Mouse (Mus musculus) cerebellum, adult 11 months (tissue): ENCODE results near the gene Olfr56.
"Not testable (repeated sequence)": the region's sequence is repeated elsewhere in the genome, so short reads cannot be mapped to it uniquely, and the experiment has no call there.

ENCODE experiments used
- DNase-seq: peaks from one replicate; pipeline ENCODE4 v3.0.0; 2022

Gene Olfr56

DNA sequence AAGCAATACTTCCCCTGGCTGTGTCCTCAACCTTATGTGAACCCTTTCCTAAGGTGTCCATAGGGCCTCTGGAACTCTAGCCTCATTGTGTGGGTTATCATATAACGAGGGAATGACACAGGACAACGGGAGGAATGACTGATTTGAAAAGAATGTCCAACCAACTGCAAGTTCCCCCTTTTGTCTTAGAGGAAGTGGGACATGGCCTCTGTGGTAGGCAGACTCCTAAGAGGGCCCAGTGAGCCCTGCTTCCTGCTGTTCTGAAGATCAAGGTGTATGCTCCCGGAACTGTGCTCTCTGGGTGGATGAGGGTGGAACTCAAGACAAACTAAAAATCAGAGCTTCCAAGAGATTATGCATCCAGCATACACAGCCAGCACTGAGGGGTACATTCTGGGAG, 81.4 kb downstream of the Olfr56 start:
- not testable (repeated sequence) for DNase-seq

DNA sequence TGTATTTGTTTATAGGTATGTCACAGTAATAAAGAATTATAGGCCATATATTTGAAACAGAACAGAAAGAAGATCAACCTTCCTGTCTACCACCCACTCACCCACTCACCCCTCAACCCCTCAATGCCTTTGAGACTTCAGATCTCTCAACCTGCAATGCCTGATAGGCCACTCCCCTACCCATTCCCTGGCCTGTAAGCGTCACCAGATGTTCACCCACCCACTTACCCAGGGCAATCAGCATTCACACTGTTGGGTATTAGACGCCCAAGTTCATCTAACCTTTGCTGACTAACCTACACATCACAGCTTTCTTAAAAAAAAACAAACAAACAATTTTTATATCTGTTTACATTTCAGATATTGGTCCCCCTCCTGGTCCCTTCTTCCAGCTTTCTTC, 83.2 kb downstream of the Olfr56 start:
- not testable (repeated sequence) for DNase-seq

DNA sequence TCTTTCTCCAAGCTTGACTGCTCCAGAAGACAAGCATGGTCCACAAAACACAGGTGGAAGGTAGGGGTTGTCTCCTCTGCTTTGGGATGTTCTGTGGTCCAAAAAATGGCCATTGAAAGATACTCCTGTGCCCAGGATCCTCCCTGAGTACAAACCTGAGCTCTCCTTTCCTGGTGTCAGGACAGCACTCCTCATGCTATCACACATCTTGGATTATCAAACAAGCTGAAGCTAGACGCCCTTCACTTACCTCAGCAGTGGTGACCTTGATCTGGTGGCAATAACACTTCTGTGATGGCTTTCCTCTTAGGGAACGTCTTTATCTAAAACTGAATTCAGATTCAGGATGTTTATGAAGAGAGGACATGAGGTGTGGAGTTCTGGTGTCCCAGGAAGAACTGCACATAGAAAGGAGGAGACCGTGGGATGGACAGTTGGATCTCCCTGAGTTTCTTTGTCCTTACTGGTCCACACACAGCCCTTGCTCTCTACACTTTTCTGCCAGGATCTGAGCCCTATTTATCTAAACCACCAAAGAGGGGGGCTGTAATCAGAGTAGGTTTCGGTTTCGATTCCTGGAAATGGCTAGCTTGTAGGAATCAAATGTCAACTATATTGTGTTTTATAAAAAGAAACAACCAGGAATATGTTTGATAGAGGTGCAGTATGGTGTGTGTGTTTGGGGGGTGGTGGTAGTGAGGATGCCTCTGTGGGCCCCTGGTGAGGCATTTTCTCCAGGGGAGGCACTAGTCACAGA, 85.2 kb downstream of the Olfr56 start, which contains the start of gene Tgtp2:
Tgtp2 (minus strand) TSS at position 494 of the 757 bp plus-strand sequence.
- DNase-seq: not testable (repeated sequence)

DNA sequence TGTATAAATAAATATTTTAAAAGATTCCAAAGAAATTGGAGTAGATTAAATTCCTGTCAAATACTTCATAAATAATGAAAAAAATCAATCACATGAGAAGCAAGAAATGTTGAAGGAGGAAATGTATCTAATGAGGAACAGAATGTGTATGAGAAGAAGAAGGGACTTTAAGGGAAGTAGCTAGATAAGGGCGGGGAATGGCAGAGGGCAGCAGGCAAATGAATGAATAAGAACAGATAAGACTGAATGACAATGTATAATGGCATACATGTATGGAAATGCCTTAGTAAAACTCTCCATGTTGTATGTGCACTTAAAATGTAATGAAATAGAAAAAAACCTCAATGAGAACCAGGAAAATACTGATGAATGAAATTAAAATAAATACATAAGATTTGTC, 89.7 kb downstream of the Olfr56 start:
- no peak for DNase-seq

DNA sequence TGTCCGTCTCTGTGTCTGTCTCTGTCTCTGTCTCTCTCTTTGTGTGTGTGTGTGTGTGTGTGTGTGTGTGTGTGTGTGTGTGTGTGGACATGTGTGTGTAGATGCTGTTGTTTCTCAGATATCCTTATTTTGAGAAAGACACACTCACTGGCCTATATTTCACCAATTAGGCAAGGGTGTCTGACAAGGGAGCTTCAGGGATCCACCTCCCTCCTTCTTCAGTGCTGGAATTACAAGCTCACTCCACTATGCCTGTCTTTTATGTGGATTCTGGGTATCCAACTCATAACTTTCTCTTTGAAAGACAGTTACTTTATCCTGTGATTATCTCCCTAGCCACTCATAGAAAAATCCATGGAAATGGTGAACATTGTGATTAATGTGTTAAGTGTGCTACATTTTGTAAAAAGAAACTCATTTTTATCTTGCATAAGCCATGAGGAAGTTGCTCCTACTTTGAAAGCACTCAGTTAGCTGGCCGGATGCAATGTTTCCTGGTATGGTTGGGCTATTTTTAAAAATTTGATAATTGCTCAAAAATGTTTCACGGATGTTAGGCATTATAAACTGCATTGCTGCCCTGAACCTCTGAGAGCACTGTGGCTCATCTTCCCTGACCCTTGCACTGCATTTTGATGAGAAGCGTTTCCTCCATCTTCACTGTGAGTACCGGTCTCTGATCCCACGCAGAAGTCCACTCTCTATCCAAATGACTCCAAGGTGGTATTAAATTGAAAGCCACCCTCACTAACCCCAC, 97.5 kb downstream of the Olfr56 start, which contains the start of gene Ifi47:
Ifi47 (plus strand) TSS at position 587 of the 757 bp plus-strand sequence.
- not testable (repeated sequence) for DNase-seq

DNA sequence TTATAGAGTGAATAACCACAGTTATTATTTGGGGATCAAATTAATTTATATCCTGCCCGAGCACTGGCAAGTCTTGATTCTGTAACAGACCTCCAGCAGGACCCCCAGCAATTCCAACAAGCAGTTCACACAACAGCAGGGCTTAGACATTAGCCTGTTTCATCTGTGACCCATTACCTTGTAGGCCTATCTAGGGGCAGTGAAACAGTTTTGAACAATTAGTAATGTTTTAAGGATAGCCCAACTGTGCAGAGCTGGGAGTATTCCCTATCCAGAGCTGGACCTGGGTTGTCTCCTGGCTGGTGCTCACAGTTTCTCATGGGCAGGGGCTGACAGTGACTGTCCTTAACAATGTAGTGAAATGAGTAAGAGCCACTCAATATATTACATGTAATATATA, 98.3 kb downstream of the Olfr56 start:
- no peak for DNase-seq

DNA sequence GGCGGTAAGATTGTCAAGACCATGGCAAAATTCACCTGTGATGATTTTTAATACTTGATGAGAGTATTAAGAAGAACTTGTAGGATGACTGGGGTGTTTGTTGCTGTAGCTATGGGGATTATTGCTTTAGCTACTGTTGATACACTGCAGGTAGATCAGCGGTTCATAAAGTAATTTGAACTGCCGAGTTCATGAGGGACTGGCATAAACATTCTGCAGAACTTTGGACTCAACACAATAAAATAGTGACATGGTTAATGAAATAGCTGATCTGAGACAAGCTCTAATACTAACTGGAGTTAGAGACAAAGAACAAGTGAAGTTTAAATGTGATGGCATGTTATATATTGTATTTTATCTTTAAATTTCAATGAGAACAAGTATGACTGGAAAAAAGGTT, 100.0 kb downstream of the Olfr56 start:
- DNase-seq: no peak

DNA sequence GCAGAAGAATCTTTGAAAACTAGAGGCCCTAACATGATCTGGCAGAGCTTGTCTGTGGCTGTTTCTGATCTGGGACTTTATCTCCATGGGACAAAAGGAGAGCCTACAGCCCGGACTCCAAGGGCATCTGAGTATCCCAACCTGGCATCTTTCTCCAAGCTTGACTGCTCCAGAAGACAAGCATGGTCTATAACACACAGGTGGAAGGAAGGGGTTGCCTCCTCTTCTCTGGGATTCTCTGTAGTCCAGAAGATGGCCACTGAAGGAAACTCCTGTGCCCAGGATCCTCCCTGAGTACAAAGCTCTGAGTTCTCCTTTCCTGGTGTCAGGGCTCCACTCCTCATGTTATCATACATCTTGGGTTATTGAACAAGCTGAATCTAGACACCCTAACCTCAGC, 101.9 kb downstream of the Olfr56 start:
- DNase-seq: no peak

DNA sequence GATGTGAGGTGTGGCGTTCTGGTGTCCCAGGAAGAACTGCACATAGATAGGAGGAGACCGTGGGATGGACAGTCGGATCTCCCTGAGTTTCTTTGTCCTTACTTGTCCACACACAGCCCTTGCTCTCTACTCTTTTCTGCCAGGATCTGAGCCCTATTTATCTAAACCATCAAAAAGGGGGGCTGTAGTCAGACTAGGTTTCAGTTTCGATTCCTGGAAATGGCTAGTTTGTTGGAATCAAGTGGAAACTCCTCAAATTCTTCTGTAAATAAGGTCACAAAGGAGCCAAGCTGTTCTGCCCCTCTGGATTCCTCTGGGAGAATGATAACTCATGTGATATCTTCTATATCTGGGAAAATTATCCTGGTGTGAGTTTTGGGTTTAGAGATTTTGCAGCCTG, 102.7 kb downstream of the Olfr56 start:
- no peak for DNase-seq

DNA sequence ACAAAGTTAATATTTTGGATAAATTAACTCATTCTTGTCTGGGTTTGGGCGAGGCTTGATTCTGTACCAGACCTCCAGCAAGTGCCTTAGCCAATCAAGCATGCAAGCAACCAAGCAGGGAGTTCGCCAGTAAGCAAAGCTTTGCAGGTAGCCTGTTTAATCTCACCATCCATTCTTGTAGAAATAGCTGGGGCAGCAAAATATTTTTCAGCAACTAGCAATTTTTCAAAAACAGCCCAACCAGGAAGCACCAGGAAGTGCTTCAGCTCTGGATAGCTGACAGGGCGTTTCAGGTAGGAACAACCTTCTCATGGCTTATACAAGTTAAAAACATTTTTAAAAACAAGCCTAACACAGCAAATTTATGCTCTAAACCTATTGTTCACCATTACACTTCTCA, 103.2 kb downstream of the Olfr56 start:
- DNase-seq: no peak

DNA sequence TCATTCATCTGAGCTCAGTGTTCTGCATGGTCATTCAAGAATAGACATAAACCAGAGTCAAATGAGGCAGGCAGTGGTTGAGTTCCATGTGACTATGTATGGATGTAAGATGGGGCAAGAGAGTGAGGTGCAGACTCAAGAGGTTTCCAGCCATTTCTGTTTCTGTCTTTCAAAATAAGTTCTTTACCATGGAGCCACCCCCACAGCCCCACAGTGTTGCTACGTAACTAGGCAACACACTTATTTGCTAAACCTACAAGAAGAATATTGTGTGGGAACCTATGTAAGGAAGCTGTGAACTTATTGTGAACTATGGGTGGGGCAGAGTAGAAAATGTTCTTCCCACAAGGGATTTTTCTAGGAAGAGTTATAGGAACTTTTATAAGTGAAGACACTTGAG, 104.5 kb downstream of the Olfr56 start:
- DNase-seq: no peak

DNA sequence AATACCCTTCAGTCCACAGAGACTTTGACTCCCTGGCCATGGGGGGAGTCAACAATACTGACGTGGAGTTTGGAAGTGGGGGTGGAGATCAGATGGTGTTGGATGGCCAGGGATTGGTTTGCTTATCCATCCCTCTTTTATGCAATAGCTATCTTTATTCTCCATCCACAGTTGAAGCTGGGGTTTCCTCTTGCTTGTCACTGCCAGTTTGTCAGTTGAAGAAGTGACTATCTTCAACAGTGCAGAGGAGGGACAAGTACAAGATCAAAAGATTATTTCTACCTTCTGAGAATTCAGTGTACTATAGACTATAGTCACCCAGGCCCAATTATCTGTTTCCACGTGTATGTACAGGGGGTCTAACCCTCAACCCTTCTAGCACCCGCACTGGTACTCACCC, 105.1 kb downstream of the Olfr56 start:
- DNase-seq: no peak

DNA sequence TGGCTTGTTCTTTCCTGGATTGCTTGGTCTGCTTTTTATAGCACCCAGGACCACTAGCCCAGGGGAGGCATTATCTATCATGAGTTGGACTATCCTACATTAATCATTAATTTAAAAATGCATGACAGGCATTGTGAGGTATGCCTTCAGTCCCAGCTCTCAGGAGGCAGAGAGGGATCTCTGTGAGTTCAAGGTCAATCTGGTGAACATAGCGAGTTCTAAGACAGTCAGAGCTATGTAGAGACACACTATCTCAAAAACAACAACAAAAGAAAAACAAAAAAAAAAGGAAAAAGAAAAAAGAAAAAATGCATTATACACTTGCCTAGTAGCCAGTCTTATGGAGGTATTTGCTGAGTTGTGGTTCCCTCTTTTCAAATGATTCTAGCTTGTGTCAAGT, 105.7 kb downstream of the Olfr56 start:
- no peak for DNase-seq

DNA sequence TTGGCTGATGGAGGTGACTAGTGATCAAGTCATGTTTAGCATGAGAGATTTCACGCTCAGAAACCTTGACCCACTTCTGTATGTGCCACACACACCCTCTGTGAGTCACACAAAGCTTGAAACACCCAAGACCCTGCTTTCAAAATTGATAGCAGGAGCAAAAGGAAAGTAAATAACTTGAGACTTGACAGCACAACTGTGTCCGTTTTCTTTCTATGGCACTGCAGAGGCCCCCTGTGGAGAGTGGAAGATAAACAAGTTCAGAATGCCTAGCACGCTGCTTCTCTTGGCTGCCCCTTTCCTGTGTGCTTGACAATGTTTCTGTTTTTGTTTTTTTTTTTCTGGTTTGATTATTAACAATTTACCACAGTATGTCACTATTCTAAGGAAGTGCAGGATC, 106.2 kb downstream of the Olfr56 start:
- DNase-seq: no peak

DNA sequence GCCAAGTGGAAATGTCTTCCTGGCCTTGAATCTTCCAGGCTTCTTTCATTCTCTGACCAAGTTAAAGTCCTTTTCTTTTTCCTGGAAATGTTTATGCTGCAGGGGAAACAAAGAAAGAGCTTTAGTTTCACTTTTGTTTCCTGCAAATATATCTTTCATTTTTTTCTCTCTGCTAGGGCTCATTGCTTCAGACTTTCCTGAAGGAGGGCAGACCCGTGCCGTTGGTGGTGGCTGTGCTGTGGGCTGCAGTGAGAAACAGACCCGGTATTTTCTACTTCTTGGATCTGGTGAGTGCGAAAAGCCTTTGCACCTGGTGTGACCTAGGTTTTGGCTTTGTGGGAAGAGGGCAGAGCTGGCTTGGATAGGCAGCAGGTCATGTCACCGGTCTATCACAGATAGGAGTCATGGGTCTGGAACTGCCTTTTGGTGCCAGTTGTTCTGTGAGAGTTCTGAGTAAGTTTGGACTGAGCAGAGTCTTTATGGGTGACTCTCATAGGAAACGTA, 108.2 kb downstream of the Olfr56 start:
- no peak for DNase-seq

DNA sequence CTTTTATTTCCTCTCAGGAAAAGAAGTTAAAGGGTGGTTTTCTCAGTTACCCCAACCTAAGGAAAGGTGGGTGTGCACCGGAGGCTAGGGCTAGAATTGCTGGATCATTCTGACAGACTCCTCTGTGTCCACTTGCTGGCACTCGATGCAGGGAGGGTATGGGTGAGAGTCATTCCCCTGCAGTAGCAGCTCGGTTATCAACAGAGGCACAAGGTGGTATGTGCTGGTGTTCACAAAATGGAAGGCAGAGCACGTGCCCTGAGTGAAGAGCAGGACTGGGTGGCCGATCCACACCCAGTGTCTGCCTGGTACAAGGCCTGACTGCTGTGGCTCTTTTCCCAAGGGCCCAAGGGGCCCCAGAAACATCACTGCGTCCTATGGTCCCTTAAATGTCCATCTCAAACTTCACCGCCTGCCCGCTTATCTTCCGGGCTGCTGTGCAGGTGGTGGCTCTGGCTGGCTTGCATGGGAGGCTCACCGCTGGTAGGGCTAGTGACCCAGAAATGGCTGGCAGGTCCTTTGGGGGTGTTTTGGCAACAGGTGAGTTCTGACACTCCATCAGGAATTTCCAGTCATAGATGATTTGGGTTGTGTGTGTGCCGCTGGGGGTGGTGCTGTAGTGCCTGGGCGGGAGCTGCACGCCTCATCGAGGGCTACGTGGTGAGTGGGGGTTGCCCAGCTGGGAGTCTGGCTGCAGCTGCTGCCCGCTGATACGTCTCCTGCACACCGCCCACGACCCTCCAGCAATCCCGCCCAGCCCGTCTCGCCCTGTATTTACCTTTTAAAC, 109.3 kb downstream of the Olfr56 start:
- DNase-seq: no peak

DNA sequence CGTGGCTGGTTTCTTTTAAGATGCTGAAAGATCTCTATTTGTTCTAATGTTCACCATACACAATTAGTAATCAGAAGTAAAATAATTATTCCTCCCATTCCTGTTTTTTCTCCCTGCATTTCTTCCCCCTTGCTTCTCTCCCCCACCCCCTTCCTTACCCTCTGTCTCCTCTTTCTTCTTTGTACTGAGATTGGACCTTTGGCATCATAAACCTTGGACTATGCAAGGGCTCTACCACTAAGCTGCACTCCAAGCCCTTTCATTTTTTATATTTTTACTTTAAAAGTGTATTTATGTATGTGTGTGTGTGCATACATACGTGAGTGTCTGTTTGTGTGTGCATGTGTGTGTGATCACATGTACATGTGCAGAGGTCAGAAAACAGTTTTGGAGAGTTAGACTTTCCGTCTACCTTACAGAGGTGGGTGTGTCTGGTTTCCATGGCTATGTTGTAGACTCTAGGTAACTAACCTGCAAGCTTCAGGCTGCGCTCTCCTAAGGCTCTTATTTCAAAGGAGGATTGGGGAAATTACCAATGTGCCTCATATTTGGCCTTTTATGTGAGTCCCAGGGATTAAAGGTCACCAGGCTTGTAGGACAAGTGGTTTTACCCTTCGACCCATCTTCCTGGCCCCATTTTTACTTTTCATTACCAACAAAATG, 110.4 kb downstream of the Olfr56 start:
- DNase-seq: no peak

DNA sequence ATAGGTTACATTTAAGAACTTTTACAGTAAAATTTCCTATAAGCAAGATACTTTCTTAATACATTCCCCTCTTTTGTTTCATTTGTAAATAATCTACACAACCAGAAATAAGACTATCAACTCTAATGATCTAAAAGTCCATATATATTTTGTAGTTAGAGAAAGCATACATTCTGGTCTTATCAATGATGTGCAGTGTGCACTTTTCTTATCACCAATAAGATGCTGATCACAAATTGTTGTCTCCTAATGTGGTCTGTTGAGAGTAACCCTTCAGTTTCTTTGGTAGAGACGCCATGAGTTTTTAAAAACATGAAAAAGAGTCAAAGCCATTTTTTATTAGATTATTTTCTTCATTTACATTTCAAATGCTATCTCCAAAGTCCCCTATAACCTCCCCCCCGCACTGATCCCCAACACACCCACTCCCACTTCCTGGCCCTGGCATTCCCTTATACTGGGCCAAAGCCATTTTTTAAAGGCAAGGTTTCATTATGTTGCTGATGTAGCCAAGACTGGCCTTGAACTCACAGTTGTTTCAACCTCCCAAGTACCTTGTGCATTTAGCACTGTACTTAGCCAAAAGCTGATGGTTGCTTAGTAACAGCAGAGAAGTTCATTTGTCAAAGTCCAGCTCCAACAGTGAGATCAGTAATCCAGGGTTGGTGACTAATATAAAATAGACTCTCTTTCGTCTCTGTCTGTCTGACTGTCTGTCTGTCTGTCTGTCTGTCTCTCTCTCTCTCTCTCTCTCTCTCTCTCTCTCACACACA, 111.2 kb downstream of the Olfr56 start:
- DNase-seq: no peak

DNA sequence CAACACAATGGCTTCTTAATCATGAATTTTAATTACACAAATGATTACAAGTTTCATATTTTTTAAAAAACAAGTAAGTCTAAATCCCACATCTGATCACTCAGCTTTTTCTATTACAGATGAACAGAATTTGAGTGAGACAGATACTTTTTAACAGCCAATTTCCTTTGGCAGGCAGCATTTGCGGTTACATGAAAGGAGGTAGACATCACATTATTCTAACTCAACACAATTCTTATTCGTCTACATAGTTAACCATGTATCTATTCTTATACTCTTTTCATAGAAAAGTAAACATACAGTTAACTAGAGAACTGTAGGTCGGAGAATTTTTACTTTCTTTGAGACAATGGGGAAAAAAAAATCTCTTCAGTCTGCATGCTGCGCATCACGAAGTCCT, 111.9 kb downstream of the Olfr56 start:
- DNase-seq: no peak

DNA sequence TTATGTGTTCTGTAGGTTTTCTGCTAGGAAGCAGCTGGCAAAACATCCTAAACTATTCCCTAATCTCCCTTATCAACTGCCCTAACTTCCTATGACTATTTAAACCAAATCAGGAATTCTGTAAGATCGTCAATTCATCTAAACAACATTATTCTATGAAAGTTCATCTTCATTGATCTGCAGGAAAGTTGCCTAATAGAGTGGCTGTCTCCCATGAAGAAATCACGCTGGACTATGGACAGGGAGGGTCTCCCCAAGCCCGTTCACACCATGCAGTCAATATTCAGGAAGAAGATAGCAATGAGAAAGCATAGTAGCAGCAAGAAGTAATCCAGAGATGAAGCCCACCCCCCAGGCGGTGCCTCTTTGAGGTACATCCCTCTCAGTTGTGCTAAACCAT, 112.5 kb downstream of the Olfr56 start:
- no peak for DNase-seq

DNA sequence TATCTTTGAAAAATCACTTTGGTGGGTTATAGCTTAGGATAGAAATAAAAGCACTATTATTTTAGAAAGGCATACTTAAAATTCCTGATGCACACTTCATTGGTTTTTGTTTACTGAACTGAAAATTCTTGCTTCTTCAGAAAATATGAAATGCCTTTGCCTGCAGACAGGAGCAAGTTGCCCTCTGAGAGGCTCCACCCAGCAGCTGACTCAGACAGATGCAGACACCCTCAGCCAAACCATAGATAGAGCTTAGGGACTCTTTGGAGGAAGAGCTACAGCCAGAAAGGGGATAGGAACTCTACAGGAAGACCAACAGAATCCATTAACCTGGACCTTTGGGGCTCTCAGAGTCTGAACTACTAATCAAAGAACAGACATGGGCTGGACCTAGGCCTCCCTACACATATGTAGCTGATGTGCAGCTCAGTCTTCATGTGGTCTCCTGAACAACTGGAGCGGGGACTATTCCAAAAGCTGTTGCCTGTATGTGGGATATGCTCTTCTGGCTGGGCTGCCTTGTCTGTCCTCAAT, 113.4 kb downstream of the Olfr56 start:
- no peak for DNase-seq

DNA sequence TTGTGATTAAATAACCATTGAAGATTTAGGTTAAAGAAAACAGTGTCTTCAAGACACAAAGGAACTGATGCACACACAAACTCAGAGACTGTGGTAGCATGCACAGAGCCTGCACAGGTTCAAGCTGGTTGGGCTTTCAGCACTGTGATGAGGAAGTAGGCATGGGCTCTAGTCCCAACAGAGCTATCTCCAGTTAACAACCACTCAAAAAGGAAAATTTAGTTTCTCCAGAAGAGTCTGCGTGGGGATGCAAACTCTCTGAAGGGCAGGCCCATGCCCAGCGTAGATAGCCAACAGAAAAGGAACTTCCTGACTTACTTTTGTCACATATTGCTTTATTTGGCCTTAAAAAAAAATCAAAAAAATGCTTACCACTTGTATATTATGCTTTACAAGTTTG, 114.1 kb downstream of the Olfr56 start:
- DNase-seq: no peak
